Mouse (Mus musculus) lung, postnatal 0 days (tissue): ENCODE measurements around the gene Sema6d.

Source experiments
- CTCF ChIP-seq: IDR thresholded peaks from 2 replicates; pipeline ENCODE4 v1.5.1; 2016; ENCODE audit warnings: antibody characterized with exemption, mild to moderate bottlenecking
- EP300 ChIP-seq: IDR thresholded peaks from 2 replicates; pipeline ENCODE4 v1.6.1; 2016; ENCODE audit warnings: antibody characterized with exemption, mild to moderate bottlenecking, control low read depth

DNA sequence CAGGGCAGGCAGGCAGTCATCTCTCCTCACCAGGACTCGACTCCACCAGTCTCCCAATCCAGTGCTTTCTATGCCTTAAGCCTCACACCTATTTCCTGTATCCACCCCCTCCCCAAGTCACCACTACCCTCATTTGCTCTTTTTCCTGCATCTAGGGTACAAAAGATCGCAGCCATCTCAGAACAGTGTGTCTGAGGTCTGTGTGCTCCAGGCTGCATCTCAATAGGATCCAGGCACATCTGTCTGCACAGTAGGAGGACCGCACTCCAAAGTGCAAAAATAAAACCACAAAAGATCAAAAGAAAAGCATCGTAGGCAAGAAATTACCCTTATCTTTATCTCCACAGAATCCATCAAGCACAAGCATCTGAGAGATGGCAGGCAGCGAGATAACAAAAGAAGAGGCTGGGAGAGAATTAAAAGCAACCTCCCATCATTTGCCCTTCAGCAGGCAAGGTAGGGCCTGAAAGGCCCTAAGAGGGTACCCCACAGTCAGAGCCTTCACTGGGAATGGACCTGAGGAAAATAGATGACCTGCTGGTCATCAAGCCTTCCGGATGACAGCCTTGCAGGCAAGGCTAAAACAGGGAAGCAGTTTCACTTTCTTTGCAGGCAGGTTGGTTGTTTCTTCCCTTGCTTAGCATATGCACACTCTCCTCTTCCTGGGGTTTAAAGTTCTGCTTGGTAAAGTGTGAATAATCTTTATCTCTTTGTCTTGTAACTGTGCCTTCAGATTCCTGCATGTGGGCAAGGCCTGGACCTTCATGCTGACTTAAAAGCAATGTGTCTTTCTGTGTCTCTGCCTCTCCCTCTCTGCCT is 145.7 kb downstream of the Sema6d start:
- TF ChIP-seq EP300 (no peak), CTCF (no peak)
